Mouse (Mus musculus) heart, embryonic 16.5 days (tissue): ENCODE data around the gene Pak7. TPM values are rescaled to one million over a fixed set of nuclear protein-coding genes. Genes with fewer than 3 reads are reported as not detected.

ENCODE experiments used
- ATAC-seq: fragments of 200-750 bp; cut with Nextera tagmentation; replicated peaks from 2 replicates; pipeline ENCODE4 v1.8.0; 2017; ENCODE audit warnings: moderate number of reproducible peaks; ENCODE audit not compliant: insufficient read depth, low FRiP score; ENCODE audit errors: extremely low read depth
- H3K27ac ChIP-seq: fragments of 300-500 bp; sonication (generic); 2 replicates; pipeline ENCODE4 v1.5.1; 2014; ENCODE audit warnings: mild to moderate bottlenecking, low read length, control low read depth, moderate library complexity
- H3K27me3 ChIP-seq: fragments of 300-500 bp; sonication (generic); 2 replicates; pipeline ENCODE4 v1.6.1; 2014; ENCODE audit warnings: low read length, mixed read lengths; ENCODE audit not compliant: control insufficient read depth, insufficient read depth
- H3K36me3 ChIP-seq: fragments of 300-500 bp; sonication (generic); 2 replicates; pipeline ENCODE4 v1.6.1; 2014; ENCODE audit not compliant: control insufficient read depth, insufficient read depth
- H3K4me1 ChIP-seq: fragments of 300-500 bp; sonication (generic); 2 replicates; pipeline ENCODE4 v1.6.1; 2014; ENCODE audit warnings: low read length, mixed read lengths; ENCODE audit not compliant: control insufficient read depth, insufficient read depth
- H3K4me2 ChIP-seq: fragments of 300-500 bp; sonication (generic); 2 replicates; pipeline ENCODE4 v1.6.1; 2014; ENCODE audit warnings: low read depth, mild to moderate bottlenecking, control low read depth, low read length
- H3K4me3 ChIP-seq: fragments of 300-500 bp; sonication (generic); 2 replicates; pipeline ENCODE4 v1.5.1; 2014; ENCODE audit warnings: mild to moderate bottlenecking, control low read depth, low read length
- H3K9ac ChIP-seq: fragments of 300-500 bp; sonication (generic); 2 replicates; pipeline ENCODE4 v1.6.1; 2014; ENCODE audit warnings: low read length, control low read depth
- H3K9me3 ChIP-seq: fragments of 300-500 bp; sonication (generic); replicated peaks from 2 replicates; pipeline ENCODE4 v1.6.1; 2016; ENCODE audit warnings: low read length; ENCODE audit not compliant: control insufficient read depth
- WGBS: fragments of 180-500 bp; shearing (Covaris S2); extraction: QIAGEN DNeasy Blood & Tissue Kit; methylation state at CpG from one replicate; pipeline ENCODE4 v1.1.7; 2014; 5-methylcytosine and 5-hydroxymethylcytosine counted together
- polyA plus RNA-seq: library from polyadenylated mRNA; unstranded; fragments of >200 nt; fragmentation: Nextera tagmentation; extraction: Ambion mirVana; gene quantifications from 2 replicates; pipeline ENCODE4 v1.2.1, GENCODE M21; 2015

The Pak7 gene
- polyA plus RNA-seq, 1 experiment from 2014 or later = 0.14 TPM

DNA sequence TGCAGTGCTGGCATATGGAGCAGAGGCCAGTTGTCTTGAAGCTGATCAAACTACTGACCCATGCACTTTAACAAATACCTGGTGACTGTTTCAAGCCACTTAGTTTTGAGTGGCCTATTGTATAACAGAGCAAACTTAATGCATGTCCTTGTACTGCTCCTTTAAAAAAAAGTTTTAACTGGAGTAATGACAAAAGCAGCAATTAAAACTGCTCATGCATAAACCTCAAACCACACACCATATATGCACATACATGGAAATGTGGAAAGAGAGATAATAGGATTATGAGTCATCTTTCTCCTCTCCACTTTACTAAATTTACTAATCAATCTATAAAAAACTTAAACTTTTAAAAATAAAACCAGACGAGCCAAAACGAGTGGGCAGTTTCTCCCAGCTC is 291.8 kb downstream of the Pak7 start:
- H3K9ac ChIP-seq = no peak overlapping the region
- no peaks in the 10 kb centered on the region for H3K9me3 ChIP-seq
- no peak overlapping the region for H3K27ac ChIP-seq
- H3K4me3 ChIP-seq = no peak overlapping the region
- no peak overlapping the region for H3K4me2 ChIP-seq
- 49% methylated on average over 2 of the region's 2 CpGs for WGBS
- ATAC-seq = no peak
- no peaks in the 10 kb centered on the region for H3K4me1 ChIP-seq
- no peaks in the 10 kb centered on the region for H3K36me3 ChIP-seq
- no peaks in the 10 kb centered on the region for H3K27me3 ChIP-seq

DNA sequence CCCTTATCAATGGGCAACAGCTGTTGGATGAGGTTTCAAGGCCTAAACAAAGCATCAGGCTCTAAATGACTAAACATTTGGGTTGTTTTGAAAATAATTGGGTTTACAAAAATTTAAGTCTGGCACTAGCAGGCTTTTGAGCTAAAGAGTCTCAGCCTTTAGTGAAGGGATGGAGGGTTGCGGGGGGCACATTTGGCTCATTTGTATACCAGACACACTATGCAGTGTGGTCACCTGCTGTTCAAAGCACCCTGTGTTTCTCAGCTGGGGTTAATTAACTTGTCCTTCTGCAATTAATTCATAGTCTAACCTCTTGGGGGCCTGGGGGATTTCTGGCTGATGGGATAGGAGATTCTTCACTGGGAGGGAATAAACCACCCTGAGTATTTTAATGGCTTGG is 323.4 kb downstream of the Pak7 start:
- WGBS = 97% methylated on average over 1 of the region's 1 CpGs
- Histone ChIP-seq H3K27ac (no peak overlapping the region), H3K4me2 (no peak overlapping the region), H3K4me1 (no peaks in the 10 kb centered on the region), H3K9me3 (no peaks in the 10 kb centered on the region), H3K9ac (no peak overlapping the region), H3K27me3 (peaks cover 20% of the 10 kb centered on the region), H3K36me3 (no peaks in the 10 kb centered on the region), H3K4me3 (no peak overlapping the region)
- no peak for ATAC-seq

- H3K9ac ChIP-seq = no peak overlapping the region
- no peak for ATAC-seq
- no peak overlapping the region for H3K27ac ChIP-seq
- H3K4me1 ChIP-seq = no peaks in the 10 kb centered on the region
- WGBS = 2% methylated on average over 37 of the region's 37 CpGs
- H3K27me3 ChIP-seq = peaks cover 41% of the 10 kb centered on the region
- H3K9me3 ChIP-seq = no peaks in the 10 kb centered on the region
- no peak overlapping the region for H3K4me3 ChIP-seq
- no peak overlapping the region for H3K4me2 ChIP-seq
- H3K36me3 ChIP-seq = no peaks in the 10 kb centered on the region
Measured at GRCm38 (mm10) chr2:136059029-136059669, 328.6 kb downstream of the Pak7 start.

DNA sequence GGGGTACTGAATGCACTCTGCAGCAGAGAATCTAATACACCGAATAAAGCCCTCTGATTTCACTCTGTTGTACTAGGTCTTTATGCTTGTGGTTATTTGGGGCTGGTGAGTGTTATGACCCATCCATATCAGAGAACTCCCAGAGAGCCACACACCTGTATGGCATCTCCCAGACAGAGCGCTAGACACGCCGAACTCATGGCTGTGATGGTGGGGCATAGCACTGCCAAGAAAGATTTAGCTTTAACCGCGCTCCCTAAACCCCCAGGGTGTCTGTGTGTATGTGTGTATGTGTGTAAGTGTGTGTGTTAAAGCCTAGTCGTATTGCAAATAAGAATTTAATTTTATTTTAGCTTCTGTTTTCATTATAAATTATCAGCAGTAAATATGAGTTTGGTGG is 329.4 kb downstream of the Pak7 start:
- H3K4me2 ChIP-seq = peak overlapping the region; percentile 40; the same call in 1 of the 2 replicates
- no peaks in the 10 kb centered on the region for H3K36me3 ChIP-seq
- WGBS = 14% methylated on average over 7 of the region's 7 CpGs
- no peaks in the 10 kb centered on the region for H3K4me1 ChIP-seq
- H3K4me3 ChIP-seq = no peak overlapping the region
- no peak overlapping the region for H3K27ac ChIP-seq
- H3K9ac ChIP-seq = no peak overlapping the region
- no peaks in the 10 kb centered on the region for H3K9me3 ChIP-seq
- no peak for ATAC-seq
- H3K27me3 ChIP-seq = peaks cover 41% of the 10 kb centered on the region

GRCm38 (mm10) chr2:136057861-136058331 is 329.9 kb downstream of the Pak7 start:
- H3K36me3 ChIP-seq = no peaks in the 10 kb centered on the region
- H3K4me3 ChIP-seq = 0 out of 2 replicates have a peak overlapping the region, but pooled peaks have one; percentile 12
- no peaks in the 10 kb centered on the region for H3K4me1 ChIP-seq
- no peak for ATAC-seq
- no peaks in the 10 kb centered on the region for H3K9me3 ChIP-seq
- WGBS = 6% methylated on average over 19 of the region's 19 CpGs
- peaks cover 41% of the 10 kb centered on the region for H3K27me3 ChIP-seq
- H3K4me2 ChIP-seq = peak overlapping the region; percentile 40
- no peak overlapping the region for H3K27ac ChIP-seq
- H3K9ac ChIP-seq = no peak overlapping the region

DNA sequence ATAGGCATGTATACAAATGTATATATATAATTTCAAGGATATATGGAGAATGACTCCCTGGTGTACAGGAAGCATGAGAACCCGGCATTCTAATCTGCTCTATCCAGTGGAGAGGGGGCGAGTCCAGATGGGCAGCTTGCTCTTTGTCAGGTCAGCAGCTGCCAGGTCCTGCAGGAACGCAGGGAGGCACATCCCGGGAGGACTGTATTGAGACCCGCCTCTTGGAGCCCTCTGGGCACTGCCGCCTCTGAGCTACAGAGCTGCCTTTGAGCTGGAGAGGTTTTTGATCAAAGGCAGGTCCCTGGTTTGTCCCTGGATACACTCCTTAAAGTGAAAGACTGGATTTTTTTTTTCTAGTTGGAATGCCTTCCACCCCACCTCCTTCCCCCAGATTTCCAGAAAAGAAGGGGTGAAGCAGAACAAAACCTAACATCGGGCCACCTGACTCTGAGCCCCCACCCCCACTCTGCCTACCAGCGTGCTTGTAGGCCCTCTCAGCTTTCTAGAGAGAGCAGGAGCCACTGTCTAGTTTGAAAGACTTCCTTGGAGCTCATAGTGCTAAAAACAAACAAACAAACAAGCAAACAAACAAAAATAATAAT is 336.0 kb downstream of the Pak7 start, which contains the start of gene Lamp5:
Gene Lamp5 (plus strand): TSS at position 552 of the 602 bp plus-strand sequence.
- no peak within 1 kb of the TSS for H3K9ac ChIP-seq
- no peaks in the 10 kb centered on the region for H3K9me3 ChIP-seq
- no peak within 1 kb of the TSS for H3K27ac ChIP-seq
- peaks cover 10% of the 10 kb centered on the region; the same call in 1 of the 2 replicates for H3K27me3 ChIP-seq
- peak within 1 kb of the TSS; percentile 19 for H3K4me3 ChIP-seq
- no peaks in the 10 kb centered on the region for H3K4me1 ChIP-seq
- peak within 1 kb of the TSS; percentile 49 for H3K4me2 ChIP-seq
- no peak for ATAC-seq
- WGBS = 7% methylated on average over 8 of the region's 8 CpGs
- H3K36me3 ChIP-seq = no peaks in the 10 kb centered on the region

DNA sequence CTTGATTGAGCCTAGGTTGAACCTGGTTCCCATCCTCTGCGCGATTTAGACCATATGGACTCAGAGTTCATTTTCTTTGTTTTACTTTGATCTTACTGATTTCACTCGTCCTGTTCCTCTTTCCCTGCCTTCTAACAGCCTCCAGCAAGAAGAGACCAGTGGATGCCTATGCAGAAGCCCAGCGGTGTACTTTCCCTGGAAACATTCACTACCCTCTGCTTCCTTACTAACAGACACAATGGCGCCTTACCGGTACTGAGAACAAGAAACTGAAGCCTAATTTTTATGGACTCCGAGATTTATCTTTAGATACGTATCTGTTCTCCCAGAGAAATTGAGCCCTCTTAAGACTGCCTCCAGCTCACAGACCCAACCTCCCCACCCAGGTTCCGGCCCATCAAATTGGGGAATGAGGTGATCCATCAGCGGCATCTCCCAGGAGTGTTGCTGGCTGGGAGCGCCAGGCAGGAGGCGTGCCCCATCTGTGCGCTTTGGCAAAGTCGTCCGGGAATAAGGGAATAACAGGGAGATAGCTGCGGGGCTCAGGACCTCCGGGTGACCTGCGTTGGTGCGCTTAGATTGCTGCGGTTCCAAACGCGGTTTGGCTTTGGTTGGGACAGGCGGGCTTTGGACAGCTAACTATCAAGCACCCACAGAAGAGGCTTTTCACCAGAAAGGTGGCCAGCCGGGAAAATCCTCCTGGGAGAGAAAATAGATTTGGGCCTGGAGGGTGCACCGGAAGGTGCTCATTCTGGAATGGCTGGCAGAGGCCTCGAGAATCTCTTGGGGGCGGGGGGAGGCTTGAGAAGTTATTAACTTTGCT is 336.8 kb downstream of the Pak7 start:
- H3K9ac ChIP-seq = no peak overlapping the region
- H3K9me3 ChIP-seq = no peaks in the 10 kb centered on the region
- no peak for ATAC-seq
- H3K36me3 ChIP-seq = no peaks in the 10 kb centered on the region
- H3K4me1 ChIP-seq = no peaks in the 10 kb centered on the region
- peak overlapping the region; percentile 19 for H3K4me3 ChIP-seq
- H3K27me3 ChIP-seq = peaks cover 10% of the 10 kb centered on the region; the same call in 1 of the 2 replicates
- H3K4me2 ChIP-seq = peak overlapping the region; percentile 49
- WGBS = 18% methylated on average over 27 of the region's 27 CpGs
- no peak overlapping the region for H3K27ac ChIP-seq

GRCm38 (mm10) chr2:136048464-136048863 is 339.3 kb downstream of the Pak7 start:
- peaks cover 10% of the 10 kb centered on the region; the same call in 1 of the 2 replicates for H3K27me3 ChIP-seq
- 88% methylated on average over 4 of the region's 4 CpGs for WGBS
- H3K27ac ChIP-seq = no peak overlapping the region
- H3K9ac ChIP-seq = no peak overlapping the region
- H3K9me3 ChIP-seq = no peaks in the 10 kb centered on the region
- no peak overlapping the region for H3K4me3 ChIP-seq
- H3K4me1 ChIP-seq = no peaks in the 10 kb centered on the region
- no peaks in the 10 kb centered on the region for H3K36me3 ChIP-seq
- no peak overlapping the region for H3K4me2 ChIP-seq
- no peak for ATAC-seq
